Comparison of ENCODE assay signal across 24 mouse cellular contexts in the genomic region with DNA sequence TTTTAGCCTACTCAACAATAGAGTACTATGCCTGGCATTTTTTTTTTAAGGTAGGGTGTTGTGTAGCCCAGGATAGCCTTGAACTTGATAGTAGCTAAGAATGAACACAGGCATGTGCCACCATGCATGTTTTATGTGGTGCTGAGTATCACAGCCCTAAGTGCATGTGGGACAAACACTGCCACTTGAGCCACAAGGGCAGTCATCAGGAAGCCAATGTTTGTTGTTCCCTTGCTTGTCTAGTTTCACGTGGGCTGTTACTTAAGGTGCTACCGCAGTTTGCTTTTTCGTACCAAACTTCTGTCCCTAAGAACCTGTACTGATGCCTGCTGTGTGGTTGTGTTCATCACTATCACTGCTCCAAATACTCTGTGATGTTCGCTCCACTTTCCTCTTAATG. TPM values are rescaled to one million over a fixed set of nuclear protein-coding genes. Genes with fewer than 3 reads are reported as not detected.
DNase-seq lines count a peak whose midpoint lies in the region; ATAC-seq and TF ChIP-seq lines count a peak whose summit lies in the region.
"Had no signal": no experiment of that assay in that cellular context is flagged by ENCODE, and none has a peak within 500 bp of the region (broad histone marks: within the 10 kb centered on the region; RNA-seq: fewer than 3 reads in every experiment).

No protein-coding gene starts in this region.

- no peak for DNase-seq in kidney, postnatal 0 days (ENCODE audit: low spot score)
- DNase-seq in kidney, adult 11 months: no peak
- DNase-seq in liver, postnatal 0 days: no peak
- no peak for DNase-seq in liver
- peak; percentile 42 for DNase-seq in lung, postnatal 25 days (ENCODE audit: low spot score)
- DNase-seq in lung, adult 2 months: no peak
- DNase-seq in cerebellum, postnatal 10 days: no peak
- DNase-seq: adrenal gland, adult 2 months; adrenal gland, postnatal 14 days; cerebellum, adult 11-12 months; cerebellum, adult 8-10 months; cerebellum, postnatal 14 days; forebrain, postnatal 0 days; gastrocnemius, adult 2 months; gastrocnemius, postnatal 14 days had no signal

- no peak for ATAC-seq in kidney, postnatal 0 days (replicated peaks; ENCODE audit: low FRiP score, low read depth)
- ATAC-seq in liver, postnatal 0 days: no peak
- ATAC-seq: forebrain, embryonic 14.5 days; forebrain, postnatal 0 days; hindbrain, embryonic 16.5 days had no signal

- H3K9me3 ChIP-seq in kidney, postnatal 0 days (replicated peaks; ENCODE audit: low read length): no peaks in the 10 kb centered on the region
- no peaks in the 10 kb centered on the region for H3K9me3 ChIP-seq in liver, postnatal 0 days (ENCODE audit: low read length)
- H3K9me3 ChIP-seq: embryonic facial prominence, embryonic 12.5 days; embryonic facial prominence, embryonic 15.5 days; heart, embryonic 12.5 days; heart, embryonic 15.5 days; hindbrain, embryonic 10.5 days; hindbrain, embryonic 13.5 days had no signal

- no peak overlapping the region for H3K9ac ChIP-seq in kidney, postnatal 0 days (ENCODE audit: low read depth, low read length)
- no peak overlapping the region for H3K9ac ChIP-seq in liver, postnatal 0 days (replicated peaks)
- H3K9ac ChIP-seq: embryonic facial prominence, embryonic 12.5 days; embryonic facial prominence, embryonic 15.5 days; forebrain, postnatal 0 days; heart, embryonic 12.5 days; heart, embryonic 15.5 days; hindbrain, embryonic 13.5 days had no signal

- no peak overlapping the region for H3K4me2 ChIP-seq in kidney, postnatal 0 days (ENCODE audit: low read length)
- H3K4me2 ChIP-seq in liver, postnatal 0 days (ENCODE audit: low read depth, low read length): no peak overlapping the region
- H3K4me2 ChIP-seq: embryonic facial prominence, embryonic 12.5 days; embryonic facial prominence, embryonic 15.5 days; heart, embryonic 12.5 days; heart, embryonic 15.5 days; hindbrain, embryonic 13.5 days had no signal

- H3K4me1 ChIP-seq in kidney, postnatal 0 days (replicated peaks; ENCODE audit: insufficient read depth, low read length): no peaks in the 10 kb centered on the region
- no peaks in the 10 kb centered on the region for H3K4me1 ChIP-seq in liver, postnatal 0 days (ENCODE audit: insufficient read depth)
- H3K4me1 ChIP-seq in lung, adult 2 months (ENCODE audit: control insufficient read depth, insufficient read depth, low read length): peaks cover 10% of the 10 kb centered on the region; the same call in 1 of the 2 replicates
- H3K4me1 ChIP-seq: embryonic facial prominence, embryonic 12.5 days; embryonic facial prominence, embryonic 15.5 days; heart, embryonic 12.5 days; hindbrain, embryonic 10.5 days; hindbrain, embryonic 13.5 days had no signal

- no peak for TF ChIP-seq POLR2A in lung, adult 2 months (IDR thresholded peaks at IDR 0.05; ENCODE audit: borderline replicate concordance, extremely low read depth, low read depth, low read length)

- H3K27me3 ChIP-seq in kidney, postnatal 0 days (ENCODE audit: insufficient read depth, low read length): no peaks in the 10 kb centered on the region
- no peaks in the 10 kb centered on the region for H3K27me3 ChIP-seq in liver, postnatal 0 days (ENCODE audit: insufficient read depth, low read length)
- H3K27me3 ChIP-seq: embryonic facial prominence, embryonic 12.5 days; embryonic facial prominence, embryonic 15.5 days; heart, embryonic 12.5 days; heart, embryonic 15.5 days; hindbrain, embryonic 13.5 days had no signal

- no peak for TF ChIP-seq EP300 in liver, postnatal 0 days (IDR thresholded peaks at IDR 0.05; ENCODE audit: low read depth)

- no peak for TF ChIP-seq CTCF in kidney, postnatal 0 days (IDR thresholded peaks at IDR 0.05; ENCODE audit: low read depth)
- no peak for TF ChIP-seq CTCF in liver, postnatal 0 days (IDR thresholded peaks at IDR 0.05; ENCODE audit: low read depth)
- no peak for TF ChIP-seq CTCF in lung, adult 2 months (IDR thresholded peaks at IDR 0.05; ENCODE audit: insufficient read depth, low read length)

- peaks cover 25% of the 10 kb centered on the region for H3K36me3 ChIP-seq in kidney, postnatal 0 days (ENCODE audit: insufficient read depth, low read length)
- peaks cover 36% of the 10 kb centered on the region for H3K36me3 ChIP-seq in liver, postnatal 0 days (replicated peaks; ENCODE audit: insufficient read depth, low read length)
- peaks cover 44% of the 10 kb centered on the region for H3K36me3 ChIP-seq in macrophage (ENCODE audit: inconsistent target)

- no peaks in the 10 kb centered on the region; the same call in 1 of the 2 replicates for H3K79me2 ChIP-seq in macrophage (ENCODE audit: inconsistent target)

- no peak overlapping the region for H3K4me3 ChIP-seq in kidney, postnatal 0 days (replicated peaks; ENCODE audit: low read depth, low read length)
- no peak overlapping the region for H3K4me3 ChIP-seq in liver, postnatal 0 days (ENCODE audit: low read depth, low read length)
- no peak overlapping the region for H3K4me3 ChIP-seq in lung, adult 2 months (replicated peaks; ENCODE audit: extremely low read depth, low read depth, low read length)
- no peak overlapping the region for H3K4me3 ChIP-seq in macrophage (ENCODE audit: inconsistent target)
- H3K4me3 ChIP-seq: embryonic facial prominence, embryonic 12.5 days; embryonic facial prominence, embryonic 15.5 days; gastrocnemius, adult 2 months; heart, embryonic 12.5 days; heart, embryonic 15.5 days; hindbrain, embryonic 10.5 days; hindbrain, embryonic 13.5 days had no signal

- 89% methylated on average over 4 of the region's 4 CpGs for WGBS in kidney, postnatal 0 days
- WGBS in liver, postnatal 0 days (ENCODE audit: insufficient replicate concordance): 84% methylated on average over 4 of the region's 4 CpGs
- WGBS in lung, adult 2 months: 76% methylated on average over 4 of the region's 4 CpGs
- WGBS in macrophage (ENCODE audit: missing documents): 90% methylated on average over 4 of the region's 4 CpGs

- 0 out of 2 replicates have a peak overlapping the region, but pooled peaks have one; percentile 11 for H3K27ac ChIP-seq in kidney, postnatal 0 days
- H3K27ac ChIP-seq in liver, postnatal 0 days (ENCODE audit: low read depth): 0 out of 2 replicates have a peak overlapping the region, but pooled peaks have one; percentile 83
- H3K27ac ChIP-seq in macrophage: peak overlapping the region; percentile 83
- H3K27ac ChIP-seq: embryonic facial prominence, embryonic 12.5 days; embryonic facial prominence, embryonic 15.5 days; hindbrain, embryonic 10.5 days; hindbrain, embryonic 13.5 days had no signal

RNA-seq across cellular contexts. Expression of gene Kif3b, which starts 27.2 kb away (rescaled TPM):
- 6.0 and 6.7 TPM in 2 replicates for polyA plus RNA-seq in kidney, postnatal 0 days (2015; fragmentation: Nextera tagmentation; extraction: Ambion mirVana)
- 1.3 and 1.7 TPM in 2 replicates for polyA plus RNA-seq in liver, postnatal 0 days (2015; fragmentation: Nextera tagmentation; extraction: Ambion mirVana)
- polyA plus RNA-seq in lung, adult 2 months (2012; rRNA removed): 6.4 and 10.8 TPM in 2 replicates
- 10 to 100 TPM; 10.8 to 64.8 (median 42.6) TPM for total RNA-seq in macrophage (2018; cell fraction: chromatin; rRNA removed)
- total RNA-seq in macrophage (2018; cell fraction: cytosol; rRNA removed): 10 to 100 TPM; 23.8 to 62.1 (median 37.7) TPM
- total RNA-seq in macrophage (2018; cell fraction: nucleus; rRNA removed): 10 to 100 TPM; 15.8 to 88.5 (median 44.9) TPM
- 28.0 to 32.8 TPM (median 28.4 TPM) in 3 replicates for polyA plus RNA-seq in macrophage (2018)

RNA-seq across cellular contexts. Expression of gene Asxl1, which starts 27.2 kb away (rescaled TPM):
- polyA plus RNA-seq in kidney, postnatal 0 days (2015; fragmentation: Nextera tagmentation; extraction: Ambion mirVana): 12.3 and 14.1 TPM in 2 replicates
- 5.1 and 5.7 TPM in 2 replicates for polyA plus RNA-seq in liver, postnatal 0 days (2015; fragmentation: Nextera tagmentation; extraction: Ambion mirVana)
- 11.4 and 15.3 TPM in 2 replicates for polyA plus RNA-seq in lung, adult 2 months (2012; rRNA removed)
- 100 to 1,000 TPM in 1 of 26 experiments, 10 to 100 TPM in 25; 21.8 to 133 (median 65.1) TPM for total RNA-seq in macrophage (2018; cell fraction: chromatin; rRNA removed)
- total RNA-seq in macrophage (2018; cell fraction: cytosol; rRNA removed): 10 to 100 TPM in 23 of 26 experiments, 1 to 10 TPM in 3; 6.6 to 23.9 (median 15.1) TPM
- total RNA-seq in macrophage (2018; cell fraction: nucleus; rRNA removed): 10 to 100 TPM; 14.0 to 97.8 (median 37.1) TPM
- 14.5 to 22.9 TPM (median 17.8 TPM) in 3 replicates for polyA plus RNA-seq in macrophage (2018)

Comparison
In these comparisons a context has a peak if more than half of its experiments do, and no peak if none do; other contexts are left out.
1. H3K27ac ChIP-seq: peak in every context shown above with its lines; median percentile 83 in liver, postnatal 0 days; 83 in macrophage; 11 in kidney, postnatal 0 days.